Mouse (Mus musculus) liver, embryonic 13.5 days (tissue): ENCODE data around the gene Stk38. TPM values are rescaled to one million over a fixed set of nuclear protein-coding genes. Genes with fewer than 3 reads are reported as not detected.
"Not testable (repeated sequence)": the region's sequence is repeated elsewhere in the genome, so short reads cannot be mapped to it uniquely, and the experiment has no call there.

Experiments used
- ATAC-seq: fragments of 200-750 bp; cut with Nextera tagmentation; 2 replicates; pipeline ENCODE4 v1.8.0; 2017; ENCODE audit warnings: low read depth, mild to moderate bottlenecking, moderate number of reproducible peaks, moderate library complexity
- DNase-seq: peaks from one replicate; pipeline ENCODE4 v3.0.0; 2022
- H3K27ac ChIP-seq: fragments of 300-500 bp; sonication (generic); 2 replicates; pipeline ENCODE4 v1.5.1; 2015; ENCODE audit warnings: moderate library complexity, mild to moderate bottlenecking, inconsistent platforms
- H3K27me3 ChIP-seq: fragments of 300-500 bp; sonication (generic); 2 replicates; pipeline ENCODE4 v1.6.1; 2015; ENCODE audit warnings: mild to moderate bottlenecking, inconsistent platforms
- H3K36me3 ChIP-seq: fragments of 300-500 bp; sonication (generic); 2 replicates; pipeline ENCODE4 v1.6.1; 2015; ENCODE audit warnings: mild to moderate bottlenecking, inconsistent platforms
- H3K4me1 ChIP-seq: fragments of 300-500 bp; sonication (generic); replicated peaks from 2 replicates; pipeline ENCODE4 v1.6.1; 2015; ENCODE audit warnings: inconsistent platforms
- H3K4me2 ChIP-seq: fragments of 300-500 bp; sonication (generic); 2 replicates; pipeline ENCODE4 v1.6.1; 2015; ENCODE audit warnings: inconsistent platforms, mild to moderate bottlenecking, moderate library complexity
- H3K4me3 ChIP-seq: fragments of 300-500 bp; sonication (generic); replicated peaks from 2 replicates; pipeline ENCODE4 v1.5.1; 2015; ENCODE audit warnings: mild to moderate bottlenecking, inconsistent platforms
- H3K9ac ChIP-seq: fragments of 300-500 bp; sonication (generic); 2 replicates; pipeline ENCODE4 v1.6.1; 2015; ENCODE audit warnings: mild to moderate bottlenecking, inconsistent platforms
- H3K9me3 ChIP-seq: fragments of 300-500 bp; sonication (generic); replicated peaks from 2 replicates; pipeline ENCODE4 v1.6.1; 2016; ENCODE audit warnings: inconsistent platforms
- WGBS: fragments of 180-500 bp; shearing (Covaris S2); methylation state at CpG from one replicate; pipeline ENCODE4 v1.1.7; 2015; ENCODE audit not compliant: insufficient replicate concordance; 5-methylcytosine and 5-hydroxymethylcytosine counted together
- polyA plus RNA-seq: library from polyadenylated mRNA; unstranded; fragments of >200 nt; fragmentation: Nextera tagmentation; extraction: Ambion mirVana; gene quantifications from 2 replicates; pipeline ENCODE4 v1.2.1, GENCODE M21; 2015

Stk38 gene
- polyA plus RNA-seq, 1 experiment from 2014 or later = 38.4 TPM

DNA sequence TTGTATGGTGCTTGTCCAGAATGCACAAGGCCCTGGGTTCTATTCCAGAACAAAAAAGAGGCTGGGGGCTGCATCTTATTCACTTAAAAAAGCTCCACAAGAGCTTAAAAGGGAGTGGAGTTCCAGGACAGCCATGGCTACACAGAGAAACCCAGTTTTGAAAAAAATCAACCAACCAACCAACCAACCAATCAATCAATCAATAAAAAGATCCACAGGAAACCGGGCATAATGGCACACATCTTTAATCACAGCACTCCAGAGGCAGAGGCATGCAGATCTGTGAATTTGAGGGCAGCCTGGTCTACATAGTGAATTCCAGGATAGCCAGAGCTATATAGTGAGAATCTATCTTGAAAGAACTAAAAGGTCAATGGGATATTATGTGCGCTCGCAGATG is 2.8 kb downstream of the Stk38 start:
- no peak for DNase-seq
- 86% methylated on average over 3 of the region's 3 CpGs for WGBS
- peak overlapping the region; percentile 98; the same call in 1 of the 2 replicates for H3K4me2 ChIP-seq

DNA sequence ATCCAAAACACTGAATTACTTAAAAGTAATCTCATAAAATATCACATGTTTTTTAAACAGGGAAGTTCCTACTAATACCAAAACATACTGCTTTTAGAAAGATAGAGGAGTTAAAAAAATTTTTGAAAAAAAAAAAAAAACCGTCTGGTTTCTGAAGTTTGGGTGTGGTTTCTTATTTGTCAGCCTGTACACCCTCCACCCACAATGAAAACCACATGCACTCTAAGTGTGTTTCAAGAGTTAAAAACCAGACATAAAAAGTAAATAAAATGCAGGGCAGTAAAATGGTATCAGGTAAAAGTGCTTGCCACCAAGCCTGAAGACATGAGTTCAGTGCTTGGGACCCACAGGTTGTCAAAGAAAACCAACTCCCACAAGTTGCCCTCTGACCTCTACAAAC is 4.1 kb downstream of the Stk38 start:
- 14% methylated on average over 1 of the region's 1 CpGs for WGBS
- peak overlapping the region; percentile 29; the same call in 1 of the 2 replicates for H3K9ac ChIP-seq
- ATAC-seq (no peak), DNase-seq (no peak)
- H3K36me3 ChIP-seq = peaks cover 20% of the 10 kb centered on the region
- H3K27me3 ChIP-seq = no peaks in the 10 kb centered on the region
- 0 out of 2 replicates have a peak overlapping the region, but pooled peaks have one; percentile 5 for H3K4me2 ChIP-seq
- no peak overlapping the region for H3K4me3 ChIP-seq
- H3K27ac ChIP-seq = no peak overlapping the region
- peaks cover 45% of the 10 kb centered on the region for H3K4me1 ChIP-seq
- H3K9me3 ChIP-seq = no peaks in the 10 kb centered on the region

More for the DNA sequence above, 2.8 kb downstream of the Stk38 start:
- H3K27ac ChIP-seq = no peak overlapping the region
- H3K4me1 ChIP-seq = peaks cover 45% of the 10 kb centered on the region
- H3K4me3 ChIP-seq = no peak overlapping the region
- ATAC-seq = no peak
- H3K9me3 ChIP-seq = no peaks in the 10 kb centered on the region
- peaks cover 8% of the 10 kb centered on the region for H3K36me3 ChIP-seq
- H3K9ac ChIP-seq = 0 out of 2 replicates have a peak overlapping the region, but pooled peaks have one; percentile 13
- H3K27me3 ChIP-seq = no peaks in the 10 kb centered on the region

DNA sequence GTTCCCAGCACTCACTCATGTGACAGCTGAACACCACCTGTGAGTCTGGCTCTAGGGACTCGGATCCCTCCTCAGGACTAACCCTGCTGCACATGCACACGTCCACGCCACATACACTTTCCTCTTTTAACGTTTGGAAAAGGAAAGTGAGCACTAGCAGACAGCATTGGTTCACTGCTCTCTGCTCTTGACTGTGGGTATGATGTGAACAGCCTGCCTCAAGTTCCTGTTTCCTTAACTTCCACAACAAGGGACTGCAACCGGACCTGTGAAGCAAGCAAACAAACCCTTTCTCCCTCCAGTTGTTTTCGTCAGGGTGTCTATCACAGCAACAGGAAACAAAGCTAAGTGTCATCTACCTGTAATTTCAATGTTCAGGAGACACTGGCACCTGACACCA is 7.3 kb downstream of the Stk38 start:
- ATAC-seq = no peak
- Histone ChIP-seq H3K27ac (no peak overlapping the region), H3K27me3 (no peaks in the 10 kb centered on the region), H3K9ac (no peak overlapping the region), H3K4me2 (no peak overlapping the region), H3K9me3 (no peaks in the 10 kb centered on the region), H3K36me3 (peaks cover 44% of the 10 kb centered on the region), H3K4me1 (peaks cover 24% of the 10 kb centered on the region), H3K4me3 (no peak overlapping the region)
- WGBS = 66% methylated on average over 6 of the region's 6 CpGs
- DNase-seq = no peak

DNA sequence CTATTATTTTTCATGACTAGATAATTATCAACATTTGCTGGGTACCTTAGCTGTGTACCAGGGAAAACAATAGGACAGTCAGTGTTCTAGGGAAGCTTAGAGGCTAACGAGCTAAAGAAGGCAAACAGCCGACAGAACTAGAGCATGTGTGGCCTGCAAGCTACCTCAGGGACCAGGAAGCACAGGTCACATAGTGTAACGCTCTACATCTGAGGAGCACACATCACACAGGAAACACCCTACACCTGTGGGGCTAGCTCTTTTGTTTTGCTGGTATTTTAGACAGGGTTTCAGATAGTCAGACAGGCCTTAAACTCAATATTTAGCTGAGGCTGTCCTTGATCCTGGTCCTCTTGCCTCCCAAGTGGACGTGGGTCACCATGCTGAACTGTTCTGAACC is 13.2 kb downstream of the Stk38 start:
- no peaks in the 10 kb centered on the region for H3K27me3 ChIP-seq
- H3K4me3 ChIP-seq = no peak overlapping the region
- H3K9me3 ChIP-seq = no peaks in the 10 kb centered on the region
- ATAC-seq (no peak), DNase-seq (no peak)
- peaks cover 65% of the 10 kb centered on the region for H3K36me3 ChIP-seq
- H3K27ac ChIP-seq = no peak overlapping the region
- 89% methylated on average over 4 of the region's 4 CpGs for WGBS
- no peak overlapping the region for H3K4me2 ChIP-seq
- no peaks in the 10 kb centered on the region for H3K4me1 ChIP-seq
- H3K9ac ChIP-seq = no peak overlapping the region

DNA sequence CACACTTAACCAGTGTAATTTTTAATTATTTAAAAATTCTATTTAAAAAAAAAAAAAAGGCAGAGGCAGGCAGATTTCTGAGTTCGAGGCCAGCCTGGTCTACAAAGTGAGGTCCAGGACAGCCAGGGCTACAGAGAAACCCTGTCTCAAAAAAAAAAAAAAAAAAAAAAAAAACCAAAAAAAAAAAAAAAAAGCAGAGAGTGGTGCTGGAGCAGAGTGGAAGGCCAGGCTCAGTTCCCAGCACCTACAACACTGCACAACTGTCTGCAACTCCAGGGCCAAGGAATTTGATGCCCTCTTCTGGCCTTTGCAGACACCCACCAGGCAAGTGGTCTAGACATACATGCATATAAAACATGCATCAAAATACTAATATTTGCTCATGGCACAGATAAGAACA is 14.8 kb downstream of the Stk38 start:
- H3K27ac ChIP-seq, H3K4me2 ChIP-seq, H3K9me3 ChIP-seq, H3K27me3 ChIP-seq, H3K9ac ChIP-seq, H3K4me1 ChIP-seq, ATAC-seq, DNase-seq, H3K4me3 ChIP-seq: not testable (repeated sequence)
- peaks cover 63% of the 10 kb centered on the region for H3K36me3 ChIP-seq
- 78% methylated on average over 1 of the region's 1 CpGs for WGBS

DNA sequence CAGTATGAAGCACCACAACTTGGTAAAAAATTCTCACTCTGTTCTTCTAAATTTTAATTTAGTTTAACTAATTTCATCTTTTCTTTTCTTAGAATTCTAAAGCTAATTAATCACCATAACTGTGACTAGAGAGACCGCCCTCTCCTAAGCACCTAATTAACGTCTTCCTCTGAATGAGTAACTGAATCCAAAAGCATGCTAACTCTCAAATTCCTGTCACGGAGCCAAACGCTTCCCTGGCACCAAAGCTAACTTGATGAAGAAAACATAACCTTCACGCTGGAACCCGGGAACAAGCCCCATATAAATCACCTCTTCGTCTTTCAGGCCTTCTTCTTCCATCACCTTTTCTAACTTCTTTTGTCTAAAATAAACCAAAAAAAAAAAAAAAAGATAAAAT is 15.7 kb downstream of the Stk38 start:
- DNase-seq = no peak
- WGBS = 86% methylated on average over 7 of the region's 7 CpGs
- ATAC-seq = no peak
- Histone ChIP-seq H3K9me3 (no peaks in the 10 kb centered on the region), H3K4me1 (no peaks in the 10 kb centered on the region), H3K27ac (peak overlapping the region; percentile 50; the same call in 1 of the 2 replicates), H3K36me3 (peaks cover 63% of the 10 kb centered on the region), H3K4me2 (no peak overlapping the region), H3K27me3 (no peaks in the 10 kb centered on the region), H3K9ac (no peak overlapping the region), H3K4me3 (no peak overlapping the region)

DNA sequence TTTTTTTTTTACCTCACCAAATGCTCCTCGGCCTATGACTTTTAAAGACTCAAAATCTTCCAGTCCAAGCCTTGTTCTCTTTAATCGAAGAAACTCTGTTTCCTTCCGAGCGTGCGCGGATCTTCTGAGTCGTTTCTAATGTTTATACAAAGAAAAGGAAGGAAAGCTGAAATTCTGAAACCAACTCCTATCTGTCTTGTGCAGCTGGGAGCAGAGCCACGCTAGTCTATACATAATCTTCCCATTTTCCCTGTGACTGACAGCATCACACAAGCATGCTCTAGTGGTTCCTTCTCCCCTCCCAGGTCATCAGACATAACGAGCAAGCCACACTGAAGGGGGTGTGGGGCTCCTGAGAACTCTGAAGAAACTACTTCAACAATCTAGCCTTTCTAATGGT is 16.5 kb downstream of the Stk38 start:
- Histone ChIP-seq H3K36me3 (peaks cover 65% of the 10 kb centered on the region), H3K9me3 (no peaks in the 10 kb centered on the region), H3K4me3 (no peak overlapping the region), H3K4me1 (no peaks in the 10 kb centered on the region), H3K27ac (no peak overlapping the region), H3K9ac (no peak overlapping the region), H3K27me3 (no peaks in the 10 kb centered on the region), H3K4me2 (no peak overlapping the region)
- WGBS = 68% methylated on average over 9 of the region's 9 CpGs
- no peak for DNase-seq
- no peak for ATAC-seq

DNA sequence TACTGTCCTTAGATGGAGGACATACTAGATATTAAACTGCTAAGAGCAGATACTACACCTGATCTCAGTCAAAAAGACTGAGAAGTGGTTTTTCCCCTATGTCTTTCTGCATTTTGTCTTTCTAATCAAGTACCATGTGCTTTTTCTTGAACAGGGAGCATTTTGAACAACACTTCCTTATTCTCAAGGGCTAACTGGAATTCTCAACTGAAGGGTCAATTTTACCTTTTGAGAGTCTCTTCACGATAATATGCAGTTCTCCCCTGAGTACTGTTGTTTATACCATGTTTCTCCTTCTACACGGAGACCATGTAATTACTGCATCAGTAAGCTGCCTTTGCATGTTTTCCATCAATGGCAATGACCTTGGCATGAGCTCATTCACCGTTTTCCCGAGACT is 17.7 kb downstream of the Stk38 start:
- ATAC-seq = no peak
- H3K36me3 ChIP-seq = peaks cover 70% of the 10 kb centered on the region
- 72% methylated on average over 4 of the region's 4 CpGs for WGBS

DNA sequence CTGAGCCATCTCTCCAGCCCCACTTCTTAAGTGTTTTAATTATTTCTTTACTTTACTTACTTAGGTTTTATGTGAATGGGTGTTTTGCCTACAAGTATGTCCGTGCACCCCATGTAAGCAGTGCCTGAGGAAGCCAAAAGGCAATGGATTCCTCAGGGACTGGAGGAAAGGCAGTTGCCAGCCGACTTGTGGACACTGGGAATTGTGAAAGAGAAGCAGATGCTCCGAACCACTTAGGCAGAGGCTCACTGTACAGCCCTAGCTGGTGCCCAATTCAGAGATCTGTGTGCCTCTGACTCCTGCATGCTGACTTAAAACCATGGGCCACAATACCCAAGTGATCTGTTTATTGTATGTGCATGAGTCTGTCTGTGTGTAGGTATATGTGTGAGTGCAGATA is 18.8 kb downstream of the Stk38 start:
- no peak for DNase-seq
- peaks cover 73% of the 10 kb centered on the region for H3K36me3 ChIP-seq
- H3K27me3 ChIP-seq = no peaks in the 10 kb centered on the region
- H3K9ac ChIP-seq = no peak overlapping the region
- H3K4me1 ChIP-seq = no peaks in the 10 kb centered on the region
- WGBS = 85% methylated on average over 3 of the region's 3 CpGs
- H3K4me2 ChIP-seq = no peak overlapping the region
- H3K27ac ChIP-seq = no peak overlapping the region; the same call in 1 of the 2 replicates
- ATAC-seq = no peak
- no peaks in the 10 kb centered on the region for H3K9me3 ChIP-seq
- no peak overlapping the region for H3K4me3 ChIP-seq

More for the DNA sequence above, 17.7 kb downstream of the Stk38 start:
- Histone ChIP-seq H3K4me2 (no peak overlapping the region), H3K27me3 (no peaks in the 10 kb centered on the region), H3K9me3 (no peaks in the 10 kb centered on the region), H3K27ac (no peak overlapping the region), H3K4me3 (no peak overlapping the region), H3K4me1 (no peaks in the 10 kb centered on the region), H3K9ac (no peak overlapping the region)
- no peak for DNase-seq

DNA sequence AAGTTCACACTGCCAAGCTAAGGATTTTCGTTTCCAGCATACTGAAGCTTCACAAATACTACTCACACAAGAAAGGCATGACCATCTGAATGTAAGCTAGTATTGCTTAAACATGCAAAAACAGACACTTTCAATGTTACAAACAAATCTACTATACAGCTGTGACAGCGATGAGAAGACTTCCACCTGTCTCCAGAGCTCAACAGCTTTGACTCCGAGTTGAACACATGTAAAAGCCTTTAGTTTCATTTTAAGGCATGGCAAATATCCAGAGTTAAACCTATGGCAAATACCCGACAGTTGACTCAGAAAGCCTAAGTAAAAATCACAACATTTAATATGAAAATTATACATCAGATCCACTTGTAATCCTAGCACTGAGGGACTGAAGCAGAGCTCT is 19.5 kb downstream of the Stk38 start:
- Histone ChIP-seq H3K4me1 (no peaks in the 10 kb centered on the region), H3K27me3 (no peaks in the 10 kb centered on the region), H3K27ac (no peak overlapping the region), H3K4me3 (no peak overlapping the region), H3K36me3 (peaks cover 79% of the 10 kb centered on the region), H3K9me3 (no peaks in the 10 kb centered on the region), H3K9ac (no peak overlapping the region), H3K4me2 (no peak overlapping the region)
- no peak for DNase-seq
- no peak for ATAC-seq
- 85% methylated on average over 4 of the region's 4 CpGs for WGBS

DNA sequence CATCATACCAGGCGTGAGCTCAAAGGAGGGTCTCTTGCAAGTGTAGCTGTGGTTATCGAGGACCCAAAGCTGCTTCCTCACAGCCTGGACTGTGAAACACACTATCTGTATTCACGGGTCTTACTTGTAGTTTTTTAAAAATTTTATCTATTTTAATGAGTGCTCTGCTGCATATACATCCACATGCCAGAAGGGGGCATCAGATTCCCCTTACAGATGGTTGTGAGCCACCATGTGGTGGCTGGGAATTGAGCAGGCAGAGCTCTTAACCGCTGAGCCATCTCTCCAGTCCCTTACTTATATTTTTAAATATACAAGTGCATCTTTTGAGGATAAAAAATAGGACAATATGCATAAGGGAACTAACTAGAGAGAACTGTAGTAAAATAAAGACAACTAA is 20.1 kb downstream of the Stk38 start:
- Histone ChIP-seq H3K27ac (no peak overlapping the region), H3K4me1 (peaks cover 4% of the 10 kb centered on the region; the same call in 1 of the 2 replicates), H3K36me3 (peaks cover 83% of the 10 kb centered on the region), H3K27me3 (no peaks in the 10 kb centered on the region), H3K9me3 (no peaks in the 10 kb centered on the region), H3K4me2 (no peak overlapping the region), H3K9ac (no peak overlapping the region), H3K4me3 (no peak overlapping the region)
- peak; percentile 45 for DNase-seq
- WGBS = 44% methylated on average over 4 of the region's 4 CpGs
- ATAC-seq = peak; percentile 47; the same call in 1 of the 2 replicates

DNA sequence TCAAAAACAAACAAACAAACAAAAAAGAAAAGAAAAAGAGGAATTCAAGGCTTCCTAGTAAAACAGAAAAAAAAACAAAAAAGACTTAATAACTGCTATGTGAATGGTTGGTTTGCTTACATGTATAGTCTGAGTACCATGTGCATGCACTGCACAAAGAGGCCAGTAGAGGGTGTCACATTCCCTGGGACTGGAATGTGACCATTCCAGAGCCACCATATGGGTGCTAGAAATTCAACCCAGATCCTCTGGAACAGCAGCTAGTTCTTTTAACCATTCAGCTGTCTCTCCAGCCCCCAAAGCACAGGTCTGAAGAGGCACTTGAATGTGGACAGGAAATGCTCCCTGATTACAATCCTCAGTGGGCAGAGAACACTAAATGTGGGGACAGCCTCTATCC is 21.0 kb downstream of the Stk38 start:
- Histone ChIP-seq H3K27me3 (no peaks in the 10 kb centered on the region), H3K4me1 (peaks cover 4% of the 10 kb centered on the region; the same call in 1 of the 2 replicates), H3K9ac (no peak overlapping the region), H3K9me3 (no peaks in the 10 kb centered on the region), H3K27ac (no peak overlapping the region), H3K4me2 (no peak overlapping the region), H3K4me3 (no peak overlapping the region), H3K36me3 (peaks cover 80% of the 10 kb centered on the region)
- ATAC-seq (no peak), DNase-seq (peak; percentile 21)
